Mouse (Mus musculus): ENCODE results near the gene Zcrb1. TPM values are rescaled to one million over a fixed set of nuclear protein-coding genes. Genes with fewer than 3 reads are reported as not detected.

Gene Zcrb1
- polyA plus RNA-seq (2021; fragmentation: Nextera tagmentation) = 246 and 250 TPM in 2 replicates
- long read RNA-seq, experiment 1, transcript Zcrb1-201 (8 exons, 877 nt) = major isoform, 22 of 62 reads
- long read RNA-seq, experiment 1, partial matches to known transcripts = 11 of 62 reads
- long read RNA-seq, experiment 1, other reads (novel, unspliced or antisense) = 24 of 62 reads
- long read RNA-seq, experiment 2, transcript Zcrb1-201 (8 exons, 877 nt) = major isoform, 56 of 216 reads
- long read RNA-seq, experiment 2, transcript Zcrb1-208 (8 exons, 850 nt) = minor isoform, 5 of 216 reads
- long read RNA-seq, experiment 2, transcript Zcrb1-206 (7 exons, 624 nt) = minor isoform, 15 of 216 reads
- long read RNA-seq, experiment 2, partial matches to known transcripts = 113 of 216 reads
- long read RNA-seq, experiment 2, other reads (novel, unspliced or antisense) = 26 of 216 reads

GRCm38 (mm10) chr15:93397826-93398698 lies at the start of gene Zcrb1, which contains the start of gene Pphln1:
Gene Zcrb1, minus strand, starts transcription at chr15:93398334.
Gene Pphln1, plus strand, starts transcription at chr15:93398350.

DNA sequence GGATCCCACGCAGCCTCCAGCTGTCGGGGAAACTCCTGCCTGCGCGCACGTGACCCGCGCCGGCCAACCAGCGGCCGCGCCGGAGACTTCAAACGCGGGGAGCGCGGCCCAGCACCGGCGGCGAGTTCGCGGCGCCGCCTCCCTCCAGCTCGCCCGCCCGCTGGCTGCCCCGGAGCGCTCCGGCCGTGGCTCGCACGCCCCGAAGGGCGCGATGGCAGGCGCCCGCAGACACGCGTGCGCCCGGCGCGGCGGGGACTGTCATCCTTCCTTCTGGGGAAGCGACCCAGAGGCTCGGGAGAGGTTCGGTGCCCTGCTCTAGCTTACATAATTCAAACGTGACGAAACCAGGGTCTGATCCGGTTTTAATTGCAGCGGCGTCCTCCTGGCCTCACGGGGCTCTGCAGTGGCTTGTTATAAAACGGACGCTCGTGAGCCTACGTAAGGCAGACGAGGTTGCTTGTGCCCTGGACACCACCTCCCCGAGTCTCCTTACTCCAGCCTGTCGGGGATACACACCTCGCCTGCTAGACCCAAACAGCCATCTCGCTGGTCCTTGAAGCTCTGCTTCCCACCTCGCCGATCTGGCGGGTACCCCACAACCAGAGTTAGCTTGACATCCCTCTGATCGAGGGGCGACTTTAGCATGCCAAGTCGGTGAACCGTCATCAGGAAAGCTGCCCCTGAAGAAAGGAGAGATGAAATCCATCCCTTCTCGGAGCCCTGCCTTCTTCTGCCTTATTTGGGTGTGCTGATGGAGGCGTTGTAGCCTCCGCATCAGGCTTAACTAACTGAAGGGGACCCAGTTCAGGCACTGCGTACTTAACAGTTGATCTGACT lies 61.0 kb downstream of the Zcrb1 start, which contains the start of gene Yaf2:
Gene Yaf2, minus strand, starts transcription at position 11 of the 837 bp plus-strand sequence.

Other genes starting within 250 kb of the Zcrb1 start
- 0.86 and 1.5 TPM in 2 replicates for gene Gxylt1, start 123.2 kb downstream of the Zcrb1 start, polyA plus RNA-seq (2021; fragmentation: Nextera tagmentation)
- gene Yaf2, start 61.4 kb downstream of the Zcrb1 start, polyA plus RNA-seq (2021; fragmentation: Nextera tagmentation) = 75.5 and 237 TPM in 2 replicates
- 46.6 and 56.7 TPM in 2 replicates for gene Pphln1, start within 50 bp of the Zcrb1 start, polyA plus RNA-seq (2021; fragmentation: Nextera tagmentation)
- gene Prickle1, start 197.6 kb upstream of the Zcrb1 start, polyA plus RNA-seq (2021; fragmentation: Nextera tagmentation) = 18.5 and 27.6 TPM in 2 replicates